Mouse (Mus musculus): ENCODE measurements around the gene Brdt. TPM values are rescaled to one million over a fixed set of nuclear protein-coding genes. Genes with fewer than 3 reads are reported as not detected.

Gene Brdt
- polyA plus RNA-seq, 1 experiment from 2014 or later = 1.4 TPM

DNA sequence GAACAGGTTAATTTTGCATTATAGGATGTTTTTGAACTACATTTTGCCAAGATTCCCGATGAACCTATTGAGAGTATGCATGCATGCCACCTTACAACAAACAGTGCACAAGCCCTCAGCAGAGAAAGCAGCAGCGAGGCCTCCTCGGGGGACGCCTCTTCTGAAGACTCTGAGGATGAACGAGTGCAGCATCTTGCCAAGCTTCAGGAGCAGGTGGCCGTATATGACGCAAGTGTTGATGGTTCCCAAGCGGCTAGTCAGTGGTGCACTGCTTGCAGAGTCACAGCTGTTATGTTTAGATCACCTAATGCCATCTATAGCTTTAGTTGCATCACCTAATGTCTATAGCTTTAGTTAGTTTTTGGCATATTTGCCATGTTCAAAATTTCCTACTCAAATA, 26.8 kb downstream of the Brdt start:
- DNase-seq (ENCODE audit: low spot score) (no peak), ATAC-seq (replicated peaks; ENCODE audit: low FRiP score, low read depth) (no peak)
- H3K27me3 ChIP-seq (ENCODE audit: insufficient read depth, low read length) = no peaks in the 10 kb centered on the region
- H3K9ac ChIP-seq (ENCODE audit: low read depth, low read length) = no peak overlapping the region
- no peaks in the 10 kb centered on the region for H3K9me3 ChIP-seq (replicated peaks; ENCODE audit: low read length)
- TF ChIP-seq CTCF (IDR thresholded peaks at IDR 0.05; ENCODE audit: low read depth) = no peak
- H3K36me3 ChIP-seq (ENCODE audit: insufficient read depth, low read length) = no peaks in the 10 kb centered on the region
- no peak overlapping the region for H3K4me3 ChIP-seq (replicated peaks; ENCODE audit: low read depth, low read length)
- no peak overlapping the region for H3K4me2 ChIP-seq (ENCODE audit: low read length)
- no peak overlapping the region for H3K27ac ChIP-seq
- 87% methylated on average over 8 of the region's 8 CpGs for WGBS
- H3K4me1 ChIP-seq (replicated peaks; ENCODE audit: insufficient read depth, low read length) = no peaks in the 10 kb centered on the region

DNA sequence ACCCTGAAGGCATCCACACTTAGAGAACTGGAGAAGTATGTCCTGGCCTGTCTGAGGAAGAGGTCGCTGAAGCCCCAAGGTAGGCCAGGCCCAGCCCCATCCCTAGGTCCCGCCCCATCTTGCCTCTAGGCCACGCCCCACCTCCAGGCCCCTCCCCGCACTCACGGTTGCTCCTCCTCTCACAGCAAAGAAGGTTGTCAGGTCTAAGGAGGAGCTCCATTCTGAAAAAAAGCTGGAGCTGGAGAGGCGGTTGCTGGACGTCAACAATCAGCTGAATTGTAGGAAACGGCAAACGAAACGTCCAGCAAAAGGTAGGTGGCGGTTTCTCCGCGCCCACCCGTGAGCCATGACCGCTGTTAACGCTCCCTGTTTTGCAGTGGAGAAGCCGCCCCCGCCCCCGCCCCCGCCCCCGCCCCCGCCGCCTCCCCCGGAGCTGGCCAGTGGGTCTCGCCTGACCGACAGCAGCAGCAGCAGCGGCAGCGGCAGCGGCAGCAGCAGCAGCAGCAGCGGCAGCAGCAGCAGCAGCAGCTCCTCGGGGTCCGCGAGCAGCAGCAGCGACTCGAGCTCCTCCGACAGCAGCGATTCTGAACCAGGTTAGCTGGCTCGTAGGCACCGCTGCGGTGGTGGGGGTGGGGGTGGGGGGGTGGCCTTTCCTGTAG, 28.6 kb downstream of the Brdt start:
- H3K27me3 ChIP-seq (ENCODE audit: insufficient read depth, low read length) = no peaks in the 10 kb centered on the region
- H3K36me3 ChIP-seq (ENCODE audit: insufficient read depth, low read length) = no peaks in the 10 kb centered on the region
- H3K4me1 ChIP-seq (replicated peaks; ENCODE audit: insufficient read depth, low read length) = no peaks in the 10 kb centered on the region
- peak overlapping the region; percentile 70 for H3K9ac ChIP-seq (ENCODE audit: low read depth, low read length)
- DNase-seq (ENCODE audit: low spot score) = peak; percentile 97
- peak overlapping the region; percentile 59 for H3K4me2 ChIP-seq (ENCODE audit: low read length)
- H3K27ac ChIP-seq = peak overlapping the region; percentile 77
- no peak for TF ChIP-seq CTCF (IDR thresholded peaks at IDR 0.05; ENCODE audit: low read depth)
- no peaks in the 10 kb centered on the region for H3K9me3 ChIP-seq (replicated peaks; ENCODE audit: low read length)
- H3K4me3 ChIP-seq (replicated peaks; ENCODE audit: low read depth, low read length) = peak overlapping the region; percentile 57
- WGBS = under 1% methylated on average over 40 of the region's 40 CpGs
- ATAC-seq (replicated peaks; ENCODE audit: low FRiP score, low read depth) = peak; percentile 99

DNA sequence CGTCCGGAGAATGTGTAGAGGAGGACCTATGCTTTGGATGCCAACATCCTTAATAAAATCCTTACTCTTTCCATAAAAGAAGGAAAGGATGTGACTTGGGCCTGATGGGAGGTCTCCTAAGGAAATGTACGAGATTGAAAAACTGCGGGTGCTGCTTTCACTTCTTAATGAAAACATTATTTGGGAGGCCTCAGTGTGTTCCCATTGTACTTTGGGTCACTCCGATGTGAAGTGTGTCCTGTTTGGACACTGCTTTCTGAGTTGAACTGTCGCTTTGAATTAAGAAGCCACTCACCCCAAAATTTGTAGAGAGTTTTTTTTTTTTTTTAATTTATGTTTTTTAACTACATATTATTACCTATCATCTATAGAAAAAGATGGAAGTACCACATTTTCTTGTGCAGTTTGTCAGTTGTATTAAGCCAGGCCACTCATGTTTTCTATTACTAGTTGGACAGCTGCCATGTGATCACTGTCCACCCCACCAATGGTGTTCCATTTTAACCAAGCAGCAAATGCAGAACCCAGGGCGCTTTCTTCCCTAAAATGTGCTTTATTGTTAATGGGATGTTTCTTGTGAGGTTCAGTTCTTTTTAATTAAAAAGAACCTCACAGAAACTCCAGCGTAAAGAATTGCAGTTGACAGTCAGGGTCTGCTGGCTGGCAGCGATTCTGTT, 29.2 kb downstream of the Brdt start:
- H3K4me2 ChIP-seq (ENCODE audit: low read length) = peak overlapping the region; percentile 59
- ATAC-seq (replicated peaks; ENCODE audit: low FRiP score, low read depth) (no peak), DNase-seq (ENCODE audit: low spot score) (peak; percentile 37)

DNA sequence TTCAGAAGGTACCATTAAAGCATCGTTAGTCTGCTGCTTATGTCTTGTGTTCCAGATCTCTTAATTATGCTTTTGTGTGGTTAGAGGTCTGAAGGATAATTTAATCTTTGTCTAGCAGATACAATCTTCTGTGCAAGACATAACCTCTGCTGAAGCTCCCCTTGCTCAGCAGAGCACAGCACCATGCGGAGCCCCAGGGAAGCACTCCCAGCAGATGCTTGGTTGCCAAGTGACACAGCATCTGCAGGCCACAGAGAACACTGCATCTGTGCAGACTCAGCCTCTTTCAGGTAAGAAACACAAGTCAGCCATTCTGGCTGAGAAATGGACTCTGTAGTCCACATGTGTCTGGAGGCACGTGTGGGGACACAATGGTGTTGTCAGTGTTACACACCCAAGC, 39.1 kb downstream of the Brdt start:
- DNase-seq (ENCODE audit: low spot score) (no peak), ATAC-seq (replicated peaks; ENCODE audit: low FRiP score, low read depth) (no peak)
- Histone ChIP-seq H3K4me1 (replicated peaks; ENCODE audit: insufficient read depth, low read length) (no peaks in the 10 kb centered on the region), H3K9me3 (replicated peaks; ENCODE audit: low read length) (no peaks in the 10 kb centered on the region), H3K4me3 (replicated peaks; ENCODE audit: low read depth, low read length) (no peak overlapping the region), H3K36me3 (ENCODE audit: insufficient read depth, low read length) (0 out of 2 replicates have a peak, but pooled peaks cover 2% of the 10 kb centered on the region), H3K9ac (ENCODE audit: low read depth, low read length) (no peak overlapping the region), H3K27ac (no peak overlapping the region), H3K27me3 (ENCODE audit: insufficient read depth, low read length) (no peaks in the 10 kb centered on the region), H3K4me2 (ENCODE audit: low read length) (no peak overlapping the region)
- TF ChIP-seq CTCF (IDR thresholded peaks at IDR 0.05; ENCODE audit: low read depth) = no peak
- 70% methylated on average over 3 of the region's 3 CpGs for WGBS

More for the DNA sequence above, 29.2 kb downstream of the Brdt start:
- H3K36me3 ChIP-seq (ENCODE audit: insufficient read depth, low read length) = no peaks in the 10 kb centered on the region
- H3K9ac ChIP-seq (ENCODE audit: low read depth, low read length) = peak overlapping the region; percentile 70
- H3K27ac ChIP-seq = peak overlapping the region; percentile 77
- WGBS = 19% methylated on average over 9 of the region's 9 CpGs
- no peak for TF ChIP-seq CTCF (IDR thresholded peaks at IDR 0.05; ENCODE audit: low read depth)
- peak overlapping the region; percentile 57 for H3K4me3 ChIP-seq (replicated peaks; ENCODE audit: low read depth, low read length)
- no peaks in the 10 kb centered on the region for H3K27me3 ChIP-seq (ENCODE audit: insufficient read depth, low read length)
- no peaks in the 10 kb centered on the region for H3K9me3 ChIP-seq (replicated peaks; ENCODE audit: low read length)
- no peaks in the 10 kb centered on the region for H3K4me1 ChIP-seq (replicated peaks; ENCODE audit: insufficient read depth, low read length)

DNA sequence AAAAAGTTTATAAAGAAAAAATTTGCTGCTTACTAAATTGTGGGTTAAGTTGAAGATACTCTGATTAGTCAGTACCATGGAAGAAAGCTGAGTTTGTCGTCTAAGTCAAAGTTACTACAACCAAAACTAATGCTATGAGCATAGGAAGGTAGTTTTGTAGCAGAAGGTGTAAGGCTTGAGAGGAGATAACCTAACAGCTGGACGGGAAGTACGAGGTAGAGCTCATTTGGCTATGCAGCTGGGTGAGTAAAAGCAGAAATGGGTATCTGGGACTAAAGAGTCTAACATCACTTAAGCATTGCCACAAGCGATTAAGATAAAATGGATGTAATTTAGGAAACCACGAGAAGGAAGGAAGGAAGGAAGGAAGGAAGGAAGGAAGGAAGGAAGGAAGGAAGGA, 40.4 kb downstream of the Brdt start:
- H3K27ac ChIP-seq = no peak overlapping the region
- WGBS = 91% methylated on average over 5 of the region's 5 CpGs
- ATAC-seq (replicated peaks; ENCODE audit: low FRiP score, low read depth) = no peak

DNA sequence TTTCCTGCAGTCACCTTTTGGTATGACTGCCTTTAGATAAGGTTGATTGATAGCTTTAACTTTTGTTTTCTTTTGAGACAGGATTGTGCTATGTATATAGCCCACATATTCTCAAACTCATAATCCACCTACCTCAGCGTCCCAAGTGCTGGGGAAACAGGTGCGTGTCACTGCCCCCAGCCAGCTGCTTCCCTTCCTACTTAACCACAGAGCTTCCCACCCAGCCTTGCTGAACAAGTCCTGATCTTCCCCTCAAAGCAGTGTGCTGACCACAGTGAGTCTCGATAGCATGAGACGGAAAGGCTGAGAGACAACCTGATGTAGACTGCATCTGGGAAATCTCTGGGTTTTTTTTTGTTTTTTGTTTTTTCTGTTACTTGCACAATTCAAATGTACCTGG, 42.3 kb downstream of the Brdt start:
- no peak for TF ChIP-seq CTCF (IDR thresholded peaks at IDR 0.05; ENCODE audit: low read depth)
- no peak for DNase-seq (ENCODE audit: low spot score)
- H3K4me2 ChIP-seq (ENCODE audit: low read length) = no peak overlapping the region
- no peaks in the 10 kb centered on the region for H3K9me3 ChIP-seq (replicated peaks; ENCODE audit: low read length)
- no peaks in the 10 kb centered on the region for H3K27me3 ChIP-seq (ENCODE audit: insufficient read depth, low read length)
- H3K4me3 ChIP-seq (replicated peaks; ENCODE audit: low read depth, low read length) = no peak overlapping the region
- 92% methylated on average over 4 of the region's 4 CpGs for WGBS
- 0 out of 2 replicates have a peak, but pooled peaks cover 5% of the 10 kb centered on the region for H3K36me3 ChIP-seq (ENCODE audit: insufficient read depth, low read length)
- no peaks in the 10 kb centered on the region for H3K4me1 ChIP-seq (replicated peaks; ENCODE audit: insufficient read depth, low read length)
- no peak for ATAC-seq (replicated peaks; ENCODE audit: low FRiP score, low read depth)
- no peak overlapping the region for H3K27ac ChIP-seq
- H3K9ac ChIP-seq (ENCODE audit: low read depth, low read length) = no peak overlapping the region

More for the DNA sequence above, 40.4 kb downstream of the Brdt start:
- H3K9ac ChIP-seq (ENCODE audit: low read depth, low read length) = no peak overlapping the region
- no peak for TF ChIP-seq CTCF (IDR thresholded peaks at IDR 0.05; ENCODE audit: low read depth)
- no peaks in the 10 kb centered on the region for H3K4me1 ChIP-seq (replicated peaks; ENCODE audit: insufficient read depth, low read length)
- no peaks in the 10 kb centered on the region for H3K9me3 ChIP-seq (replicated peaks; ENCODE audit: low read length)
- no peak overlapping the region for H3K4me3 ChIP-seq (replicated peaks; ENCODE audit: low read depth, low read length)
- H3K4me2 ChIP-seq (ENCODE audit: low read length) = no peak overlapping the region
- DNase-seq (ENCODE audit: low spot score) = no peak
- 0 out of 2 replicates have a peak, but pooled peaks cover 5% of the 10 kb centered on the region for H3K36me3 ChIP-seq (ENCODE audit: insufficient read depth, low read length)
- no peaks in the 10 kb centered on the region for H3K27me3 ChIP-seq (ENCODE audit: insufficient read depth, low read length)
